Mouse (Mus musculus): ENCODE data around the gene Sun1. TPM values are rescaled to one million over a fixed set of nuclear protein-coding genes. Genes with fewer than 3 reads are reported as not detected.

The Sun1 gene
- total and polyA plus RNA-seq, 3 experiments = 71.3 to 79.0 TPM; not detected in 1

GRCm38 (mm10) chr5:139215184-139215583 lies 14.7 kb downstream of the Sun1 start:
- DNase-seq (ENCODE audit: low read depth, low spot score) = no peak
- TF ChIP-seq CHD1 (IDR thresholded peaks at IDR 0.05; ENCODE audit: low read depth, low read length) (no peak), TCF12 (IDR thresholded peaks at IDR 0.05; ENCODE audit: low read depth, low read length) (no peak), SIN3A (IDR thresholded peaks at IDR 0.05; ENCODE audit: low read length) (no peak), ETS1 (IDR thresholded peaks at IDR 0.05; ENCODE audit: low read depth, low read length) (no peak), RAD21 (IDR thresholded peaks at IDR 0.05; ENCODE audit: low read depth, low read length) (no peak), MYC (IDR thresholded peaks at IDR 0.05; ENCODE audit: low read depth, low read length) (no peak), SMC3 (IDR thresholded peaks at IDR 0.05; ENCODE audit: low read depth, low read length) (no peak), CHD2 (IDR thresholded peaks at IDR 0.05; ENCODE audit: low read length) (no peak), GATA1 (IDR thresholded peaks at IDR 0.05; ENCODE audit: low read depth, low read length) (no peak), BHLHE40 (IDR thresholded peaks at IDR 0.05; ENCODE audit: borderline replicate concordance, low read depth, low read length) (no peak)
- H3K79me2 ChIP-seq (ENCODE audit: control insufficient read depth, insufficient read depth, low read length, poor library complexity) = peaks cover 27% of the 10 kb centered on the region
- H3K9ac ChIP-seq (ENCODE audit: control insufficient read depth, low read depth, low read length, poor library complexity, severe bottlenecking) = no peak overlapping the region
- no peak overlapping the region for H3K27ac ChIP-seq (ENCODE audit: control insufficient read depth, low read depth, low read length)
- no peaks in the 10 kb centered on the region for H3K9me3 ChIP-seq (replicated peaks; ENCODE audit: insufficient read depth, low read length)
- H3K4me3 ChIP-seq (ENCODE audit: control insufficient read depth in 1 of 2, insufficient read depth in 1 of 2, low read depth in 2 of 2, low read length in 2 of 2) = no peak overlapping the region
- no peaks in the 10 kb centered on the region for H3K27me3 ChIP-seq (ENCODE audit: control insufficient read depth in 1 of 2, insufficient read depth in 2 of 2, low read length in 2 of 2)
- H3K36me3 ChIP-seq (ENCODE audit: control insufficient read depth in 1 of 2, insufficient read depth in 2 of 2, low read length in 2 of 2) = peaks cover 0 to 13% of the 10 kb centered on the region in 2 experiments; a peak in 2 of 4 replicates
- H3K4me1 ChIP-seq (ENCODE audit: control insufficient read depth in 1 of 2, insufficient read depth in 2 of 2, low read length in 2 of 2) = no peaks in the 10 kb centered on the region

- Histone ChIP-seq H3K9me3 (replicated peaks; ENCODE audit: insufficient read depth, low read length) (no peaks in the 10 kb centered on the region), H3K4me1 (ENCODE audit: control insufficient read depth in 1 of 2, insufficient read depth in 2 of 2, low read length in 2 of 2) (no peaks in the 10 kb centered on the region), H3K27me3 (ENCODE audit: control insufficient read depth in 1 of 2, insufficient read depth in 2 of 2, low read length in 2 of 2) (no peaks in the 10 kb centered on the region), H3K27ac (ENCODE audit: control insufficient read depth, low read depth, low read length) (no peak overlapping the region), H3K9ac (ENCODE audit: control insufficient read depth, low read depth, low read length, poor library complexity, severe bottlenecking) (no peak overlapping the region), H3K36me3 (ENCODE audit: control insufficient read depth in 1 of 2, insufficient read depth in 2 of 2, low read length in 2 of 2) (peaks cover 0 to 15% of the 10 kb centered on the region in 2 experiments; a peak in 2 of 4 replicates), H3K4me3 (ENCODE audit: control insufficient read depth in 1 of 2, insufficient read depth in 1 of 2, low read depth in 2 of 2, low read length in 2 of 2) (no peak overlapping the region), H3K79me2 (ENCODE audit: control insufficient read depth, insufficient read depth, low read length, poor library complexity) (peaks cover 21% of the 10 kb centered on the region)
- TF ChIP-seq UBTF (IDR thresholded peaks at IDR 0.05; ENCODE audit: borderline replicate concordance, insufficient read depth, low read depth, low read length) = no peak
- no peak for TF ChIP-seq MAX (IDR thresholded peaks at IDR 0.05; ENCODE audit: low read length)
- TF ChIP-seq SIN3A (IDR thresholded peaks at IDR 0.05; ENCODE audit: low read length) = no peak
- no peak for TF ChIP-seq KAT2A (conservative IDR thresholded peaks at IDR 0.05; ENCODE audit: low read depth, low read length)
- no peak for TF ChIP-seq ZNF384 (IDR thresholded peaks at IDR 0.05; ENCODE audit: low read depth, low read length)
- no peak for TF ChIP-seq E2F4 (IDR thresholded peaks at IDR 0.05; ENCODE audit: borderline replicate concordance, low read depth, low read length)
- no peak for TF ChIP-seq ZKSCAN1 (IDR thresholded peaks at IDR 0.05; ENCODE audit: low read depth, low read length)
- TF ChIP-seq MEF2A (IDR thresholded peaks at IDR 0.05; ENCODE audit: extremely low read depth, insufficient replicate concordance, low read depth, low read length, poor library complexity, severe bottlenecking) = no peak
- TF ChIP-seq SMC3 (IDR thresholded peaks at IDR 0.05; ENCODE audit: low read depth, low read length) = no peak
- no peak for TF ChIP-seq TAL1 (IDR thresholded peaks at IDR 0.05; ENCODE audit: low read length)
- TF ChIP-seq BHLHE40 (IDR thresholded peaks at IDR 0.05; ENCODE audit: borderline replicate concordance, low read depth, low read length) = no peak
- TF ChIP-seq MAFK (IDR thresholded peaks at IDR 0.05; ENCODE audit: borderline replicate concordance, low read depth, low read length) = no peak
- no peak for TF ChIP-seq GABPA (IDR thresholded peaks at IDR 0.05; ENCODE audit: low read depth, low read length)
- no peak for TF ChIP-seq ZMIZ1 (IDR thresholded peaks at IDR 0.05; ENCODE audit: low read depth, low read length)
- no peak for TF ChIP-seq CHD1 (IDR thresholded peaks at IDR 0.05; ENCODE audit: low read depth, low read length)
- no peak for TF ChIP-seq USF2 (IDR thresholded peaks at IDR 0.05; ENCODE audit: borderline replicate concordance in 1 of 2, insufficient read depth in 1 of 2, low read depth in 1 of 2, low read length in 2 of 2)
- TF ChIP-seq TBP (IDR thresholded peaks at IDR 0.05; ENCODE audit: low read depth, low read length) = no peak
- TF ChIP-seq ETS1 (IDR thresholded peaks at IDR 0.05; ENCODE audit: low read depth, low read length) = no peak
- no peak for DNase-seq (ENCODE audit: low read depth, low spot score)
Observed at GRCm38 (mm10) chr5:139216121-139216520, 15.7 kb downstream of the Sun1 start.

All from MEL (cell line).